In genomic region chr17:18882436-18882835, GRCm38 (mm10) we compare ENCODE assay signal across 15 mouse cellular contexts. TPM values are rescaled to one million over a fixed set of nuclear protein-coding genes. Genes with fewer than 3 reads are reported as not detected.
DNase-seq lines count a peak whose midpoint lies in the region; ATAC-seq and TF ChIP-seq lines count a peak whose summit lies in the region.
"Not testable (repeated sequence)": the region's sequence is repeated elsewhere in the genome, so short reads cannot be mapped to it uniquely, and the experiment has no call there.
"Had no signal": no experiment of that assay in that cellular context is flagged by ENCODE, and none has a peak within 500 bp of the region (broad histone marks: within the 10 kb centered on the region; RNA-seq: fewer than 3 reads in every experiment).

No protein-coding gene starts in this region.

- ATAC-seq in forebrain, postnatal 0 days; midbrain, embryonic 14.5 days (ENCODE audit: low FRiP score, low TSS enrichment); neural tube, embryonic 11.5 days (ENCODE audit: insufficient read depth, low FRiP score, low TSS enrichment): not testable (repeated sequence)

- H3K4me3 ChIP-seq in forebrain, postnatal 0 days (ENCODE audit: low read depth, low read length); midbrain, embryonic 14.5 days (replicated peaks; ENCODE audit: low read depth, low read length); neural tube, embryonic 11.5 days (ENCODE audit: low read depth, low read length): not testable (repeated sequence)

- not testable (repeated sequence) for H3K27me3 ChIP-seq in forebrain, postnatal 0 days (ENCODE audit: insufficient read depth, low read length); midbrain, embryonic 14.5 days (ENCODE audit: control insufficient read depth, insufficient read depth, low read length); neural tube, embryonic 11.5 days (ENCODE audit: control insufficient read depth, insufficient read depth, low read length)

- H3K36me3 ChIP-seq in forebrain, postnatal 0 days (ENCODE audit: insufficient read depth); midbrain, embryonic 14.5 days (ENCODE audit: control insufficient read depth, insufficient read depth, low read length); neural tube, embryonic 11.5 days (ENCODE audit: control insufficient read depth, insufficient read depth, low read length): not testable (repeated sequence)

- TF ChIP-seq CTCF in forebrain, postnatal 0 days (IDR thresholded peaks at IDR 0.05; ENCODE audit: low read depth): not testable (repeated sequence)

- not testable (repeated sequence) for H3K27ac ChIP-seq in forebrain, postnatal 0 days (ENCODE audit: low read depth, low read length); midbrain, embryonic 14.5 days (replicated peaks; ENCODE audit: low read depth, low read length); neural tube, embryonic 11.5 days (ENCODE audit: low read depth, low read length)

- H3K4me1 ChIP-seq in forebrain, postnatal 0 days (ENCODE audit: insufficient read depth); midbrain, embryonic 14.5 days (ENCODE audit: control insufficient read depth, insufficient read depth, low read length); neural tube, embryonic 11.5 days (ENCODE audit: control insufficient read depth, insufficient read depth, low read length): not testable (repeated sequence)

- H3K9ac ChIP-seq in forebrain, postnatal 0 days; midbrain, embryonic 14.5 days (replicated peaks; ENCODE audit: low read length); neural tube, embryonic 11.5 days (ENCODE audit: low read length): not testable (repeated sequence)

- DNase-seq in Muller cell, postnatal 12 days (ENCODE audit: inconsistent ontology term): peak; percentile 66
- peak; percentile 8 for DNase-seq in R1 (ENCODE audit: low read depth, low spot score)
- DNase-seq in embryo, embryonic 10.5 days (ENCODE audit: low spot score): peak; percentile 6
- peak; percentile 0 for DNase-seq in forebrain, postnatal 0 days
- peak; percentile 0 for DNase-seq in midbrain, embryonic 14.5 days
- DNase-seq in neural tube, embryonic 11.5 days (ENCODE audit: low spot score): peak; percentile 51
- peak; percentile 1 for DNase-seq in retina, postnatal 1 day
- peak; percentile 16 for DNase-seq in thymus, postnatal 0 days (ENCODE audit: low spot score)

- H3K9me3 ChIP-seq in forebrain, postnatal 0 days (ENCODE audit: low read length); midbrain, embryonic 14.5 days (ENCODE audit: control insufficient read depth, low read length); neural tube, embryonic 11.5 days (ENCODE audit: control insufficient read depth, low read length): not testable (repeated sequence)

- 60% methylated on average over 2 of the region's 2 CpGs for WGBS in forebrain, postnatal 0 days
- 81% methylated on average over 2 of the region's 2 CpGs for WGBS in midbrain, embryonic 14.5 days
- 80% methylated on average over 1 of the region's 2 CpGs for WGBS in neural tube, embryonic 11.5 days

- not testable (repeated sequence) for H3K4me2 ChIP-seq in forebrain, postnatal 0 days (ENCODE audit: low read depth); midbrain, embryonic 14.5 days (ENCODE audit: low read length); neural tube, embryonic 11.5 days (ENCODE audit: low read depth)

RNA-seq across cellular contexts. Expression of gene Vmn2r97, which starts 31.7 kb away (rescaled TPM):
- total RNA-seq in forebrain, postnatal 0 days (2014; rRNA removed): not detected in 2 replicates
- not detected in 2 replicates for polyA plus RNA-seq in forebrain, postnatal 0 days (2015; fragmentation: Nextera tagmentation; extraction: Ambion mirVana)
- polyA plus RNA-seq in midbrain, embryonic 14.5 days (2014; fragmentation: Nextera tagmentation; extraction: Ambion mirVana): 0.09 TPM in 1 of 2 replicates, not detected in the other
- polyA plus RNA-seq in neural tube, embryonic 11.5 days (2014; fragmentation: Nextera tagmentation; extraction: Ambion mirVana): not detected in 2 replicates
- polyA plus RNA-seq in thymus, postnatal 0 days (2015; fragmentation: Nextera tagmentation; extraction: Ambion mirVana): 0.08 and 0.12 TPM in 2 replicates
- total RNA-seq: CH12.LX, MEL had no signal
- polyA plus RNA-seq: adrenal gland, adult 2 months; brain, embryonic 14.5 days; C2C12; cerebellum, adult 2 months; G1E had no signal

Comparison
In these comparisons a context has a peak if more than half of its experiments do, and no peak if none do; other contexts are left out.
1. DNase-seq: peak in every context shown above with its lines; median percentile 66 in Muller cell, postnatal 12 days; 51 in neural tube, embryonic 11.5 days; 16 in thymus, postnatal 0 days; 8 in R1; 6 in embryo, embryonic 10.5 days; 1 in retina, postnatal 1 day; 0 in forebrain, postnatal 0 days; 0 in midbrain, embryonic 14.5 days.